ENCODE assay signal across 18 mouse cellular contexts in genomic region chr10:77610221-77610961, GRCm38 (mm10). TPM values are rescaled to one million over a fixed set of nuclear protein-coding genes. Genes with fewer than 3 reads are reported as not detected.
DNase-seq lines count a peak whose midpoint lies in the region; ATAC-seq and TF ChIP-seq lines count a peak whose summit lies in the region.
"Had no signal": no experiment of that assay in that cellular context is flagged by ENCODE, and none has a peak within 500 bp of the region (broad histone marks: within the 10 kb centered on the region; RNA-seq: fewer than 3 reads in every experiment).

No protein-coding gene starts in this region.

- H3K4me3 ChIP-seq in cerebellum, adult 2 months (replicated peaks; ENCODE audit: insufficient read depth, low read depth, low read length), result no peak overlapping the region
- H3K4me3 ChIP-seq in liver, adult 2 months (ENCODE audit: insufficient read depth, low read depth, low read length), result no peak overlapping the region
- no peak overlapping the region for H3K4me3 ChIP-seq in liver, embryonic 12.5 days
- H3K4me3 ChIP-seq in liver, embryonic 16.5 days (ENCODE audit: low read depth, low read length), result no peak overlapping the region
- H3K4me3 ChIP-seq: heart, adult 2 months; hindbrain, embryonic 15.5 days had no signal

- peaks cover 19% of the 10 kb centered on the region for H3K36me3 ChIP-seq in liver, adult 2 months (ENCODE audit: control insufficient read depth, insufficient read depth, low read length)
- peaks cover 77% of the 10 kb centered on the region for H3K36me3 ChIP-seq in liver, embryonic 12.5 days
- H3K36me3 ChIP-seq in liver, embryonic 16.5 days (ENCODE audit: control insufficient read depth, insufficient read depth), result peaks cover 26% of the 10 kb centered on the region

- 29% methylated on average over 8 of the region's 8 CpGs for WGBS in cerebellum, adult 2 months
- WGBS in liver, adult 2 months, result 36% methylated on average over 8 of the region's 8 CpGs
- WGBS in liver, embryonic 12.5 days (ENCODE audit: insufficient replicate concordance), result 82% methylated on average over 8 of the region's 8 CpGs
- 71% methylated on average over 8 of the region's 8 CpGs for WGBS in liver, embryonic 16.5 days (ENCODE audit: insufficient replicate concordance)

- H3K4me1 ChIP-seq in cerebellum, adult 2 months (ENCODE audit: control insufficient read depth, insufficient read depth, low read length), result peaks cover 26% of the 10 kb centered on the region
- peaks cover 31% of the 10 kb centered on the region for H3K4me1 ChIP-seq in liver, adult 2 months (ENCODE audit: control insufficient read depth, insufficient read depth, low read length)
- H3K4me1 ChIP-seq in liver, embryonic 12.5 days, result peaks cover 53% of the 10 kb centered on the region
- H3K4me1 ChIP-seq in liver, embryonic 16.5 days (ENCODE audit: control insufficient read depth, low read depth, low read length), result peaks cover 40% of the 10 kb centered on the region

- H3K9me3 ChIP-seq in liver, embryonic 12.5 days (replicated peaks), result no peaks in the 10 kb centered on the region
- no peaks in the 10 kb centered on the region for H3K9me3 ChIP-seq in liver, embryonic 16.5 days (replicated peaks; ENCODE audit: control insufficient read depth, low read length)
- H3K9me3 ChIP-seq: hindbrain, embryonic 15.5 days had no signal

- peak; percentile 62 for DNase-seq in cerebellum, adult 2 months
- DNase-seq in cerebellum, postnatal 4 days (ENCODE audit: low spot score in 2 of 2), result no peak
- DNase-seq in liver, adult 2 months (ENCODE audit: extremely low read depth, low read depth, low spot score), result peak; percentile 96
- peak; percentile 57 for DNase-seq in brain, adult 2 months (ENCODE audit: low read depth, low spot score)
- DNase-seq in Muller cell, postnatal 12 days (ENCODE audit: inconsistent ontology term), result no peak
- no peak for DNase-seq in embryo, embryonic 11 days
- DNase-seq: forebrain, postnatal 0 days; heart, adult 2 months; kidney, adult 2 months; kidney, postnatal 4 days; lung, embryonic 14.5 days; right cerebral cortex, adult 18-20 months; thymus, postnatal 14 days had no signal

- no peak for TF ChIP-seq CTCF in cerebellum, adult 2 months (IDR thresholded peaks at IDR 0.05; ENCODE audit: borderline replicate concordance, insufficient read depth, low read depth, low read length)
- no peak for TF ChIP-seq CTCF in liver, adult 2 months (IDR thresholded peaks at IDR 0.05; ENCODE audit: low read depth, low read length)

- H3K27me3 ChIP-seq in cerebellum, adult 2 months (ENCODE audit: control insufficient read depth, insufficient read depth, low read length), result no peaks in the 10 kb centered on the region
- H3K27me3 ChIP-seq in liver, adult 2 months (ENCODE audit: control insufficient read depth, insufficient read depth, low read length), result no peaks in the 10 kb centered on the region
- H3K27me3 ChIP-seq in liver, embryonic 12.5 days (replicated peaks), result no peaks in the 10 kb centered on the region
- no peaks in the 10 kb centered on the region for H3K27me3 ChIP-seq in liver, embryonic 16.5 days (ENCODE audit: control insufficient read depth, insufficient read depth, low read depth, low read length)
- H3K27me3 ChIP-seq: hindbrain, embryonic 15.5 days had no signal

- peaks cover 26% of the 10 kb centered on the region for H3K79me2 ChIP-seq in liver, adult 2 months (ENCODE audit: control insufficient read depth, insufficient read depth, low read length)

- no peak overlapping the region for H3K9ac ChIP-seq in liver, adult 2 months (ENCODE audit: low read depth, low read length)
- no peak overlapping the region for H3K9ac ChIP-seq in liver, embryonic 12.5 days
- no peak overlapping the region for H3K9ac ChIP-seq in liver, embryonic 16.5 days (ENCODE audit: low read depth, low read length)
- H3K9ac ChIP-seq: forebrain, postnatal 0 days; hindbrain, embryonic 15.5 days; lung, embryonic 14.5 days had no signal

- H3K4me2 ChIP-seq in liver, embryonic 12.5 days, result no peak overlapping the region
- no peak overlapping the region for H3K4me2 ChIP-seq in liver, embryonic 16.5 days (ENCODE audit: low read depth, low read length)
- H3K4me2 ChIP-seq: hindbrain, embryonic 15.5 days; lung, embryonic 14.5 days had no signal

- no peak for ATAC-seq in liver, embryonic 12.5 days
- peak; percentile 9; the same call in 1 of the 2 replicates for ATAC-seq in liver, embryonic 16.5 days (ENCODE audit: low read depth)
- ATAC-seq: forebrain, postnatal 0 days had no signal

- 0 out of 2 replicates have a peak overlapping the region, but pooled peaks have one; percentile 22 for H3K27ac ChIP-seq in cerebellum, adult 2 months (ENCODE audit: insufficient read depth, low read length)
- peak overlapping the region; percentile 45 for H3K27ac ChIP-seq in liver, adult 2 months (replicated peaks; ENCODE audit: insufficient read depth, low read depth, low read length)
- no peak overlapping the region for H3K27ac ChIP-seq in liver, embryonic 12.5 days
- H3K27ac ChIP-seq in liver, embryonic 16.5 days (ENCODE audit: low read length), result peak overlapping the region; percentile 56
- H3K27ac ChIP-seq: heart, adult 2 months; hindbrain, embryonic 15.5 days; stomach, postnatal 0 days had no signal

- TF ChIP-seq POLR2A in cerebellum, adult 2 months (IDR thresholded peaks at IDR 0.05; ENCODE audit: borderline replicate concordance, insufficient read depth, low read length), result no peak
- TF ChIP-seq POLR2A in liver, adult 2 months (IDR thresholded peaks at IDR 0.05; ENCODE audit: extremely low read depth, insufficient read depth, low read length), result no peak

RNA-seq across cellular contexts. Expression of gene Gm49325, which starts 4.4 kb away (rescaled TPM):
- 33.8 and 37.7 TPM in 2 replicates for polyA plus RNA-seq in cerebellum, adult 2 months (2012; rRNA removed)
- 0.47 TPM in 1 of 2 replicates, not detected in the other for total RNA-seq in liver, adult 2 months (2014; rRNA removed)
- polyA plus RNA-seq in liver, adult 2 months (2012; rRNA removed), result not detected in 2 replicates
- polyA plus RNA-seq in liver, embryonic 12.5 days (2016; fragmentation: Nextera tagmentation; extraction: Ambion mirVana), result 5.1 TPM in 1 of 2 replicates, not detected in the other
- 0.61 TPM in 1 of 2 replicates, not detected in the other for polyA plus RNA-seq in liver, embryonic 16.5 days (2015; fragmentation: Nextera tagmentation; extraction: Ambion mirVana)
- total RNA-seq: forebrain, postnatal 0 days had no signal
- polyA plus RNA-seq: heart, adult 2 months; kidney, adult 2 months; spleen, adult 2 months had no signal

RNA-seq across cellular contexts. Expression of gene Sumo3, which starts 4.5 kb away (rescaled TPM):
- 301 and 310 TPM in 2 replicates for polyA plus RNA-seq in cerebellum, adult 2 months (2012; rRNA removed)
- total RNA-seq in liver, adult 2 months (2014; rRNA removed), result 59.6 and 108 TPM in 2 replicates
- polyA plus RNA-seq in liver, adult 2 months (2012; rRNA removed), result 170 and 226 TPM in 2 replicates
- 138 and 146 TPM in 2 replicates for polyA plus RNA-seq in liver, embryonic 12.5 days (2016; fragmentation: Nextera tagmentation; extraction: Ambion mirVana)
- polyA plus RNA-seq in liver, embryonic 16.5 days (2015; fragmentation: Nextera tagmentation; extraction: Ambion mirVana), result 82.3 and 92.2 TPM in 2 replicates

RNA-seq across cellular contexts. Expression of gene Ube2g2, which starts 11.7 kb away (rescaled TPM):
- polyA plus RNA-seq in cerebellum, adult 2 months (2012; rRNA removed), result 37.5 and 39.5 TPM in 2 replicates
- 21.6 and 22.3 TPM in 2 replicates for total RNA-seq in liver, adult 2 months (2014; rRNA removed)
- polyA plus RNA-seq in liver, adult 2 months (2012; rRNA removed), result 30.4 and 34.2 TPM in 2 replicates
- 55.7 and 59.9 TPM in 2 replicates for polyA plus RNA-seq in liver, embryonic 12.5 days (2016; fragmentation: Nextera tagmentation; extraction: Ambion mirVana)
- polyA plus RNA-seq in liver, embryonic 16.5 days (2015; fragmentation: Nextera tagmentation; extraction: Ambion mirVana), result 43.7 and 46.3 TPM in 2 replicates

RNA-seq across cellular contexts. Expression of gene Pttg1ip, which starts 28.9 kb away (rescaled TPM):
- polyA plus RNA-seq in cerebellum, adult 2 months (2012; rRNA removed), result 113 and 118 TPM in 2 replicates
- 146 and 168 TPM in 2 replicates for total RNA-seq in liver, adult 2 months (2014; rRNA removed)
- polyA plus RNA-seq in liver, adult 2 months (2012; rRNA removed), result 218 and 238 TPM in 2 replicates
- 68.8 and 72.8 TPM in 2 replicates for polyA plus RNA-seq in liver, embryonic 12.5 days (2016; fragmentation: Nextera tagmentation; extraction: Ambion mirVana)
- 87.3 and 94.5 TPM in 2 replicates for polyA plus RNA-seq in liver, embryonic 16.5 days (2015; fragmentation: Nextera tagmentation; extraction: Ambion mirVana)

Comparison
In these comparisons a context has a peak if more than half of its experiments do, and no peak if none do; other contexts are left out.
1. DNase-seq: peak in cerebellum, adult 2 months (2 of 2), liver, adult 2 months (single experiment) and brain, adult 2 months (single experiment); none in cerebellum, postnatal 4 days (0 of 2), Muller cell, postnatal 12 days (single experiment) and embryo, embryonic 11 days (single experiment).